Mouse (Mus musculus): ENCODE results near the gene Caprin2. TPM values are rescaled to one million over a fixed set of nuclear protein-coding genes. Genes with fewer than 3 reads are reported as not detected.
A peak's percentile ranks its signal among the peaks of the same experiment; 100 is the strongest.
"Not testable (repeated sequence)": the region's sequence is repeated elsewhere in the genome, so short reads cannot be mapped to it uniquely, and the experiment has no call there.

The Caprin2 gene
- 17.2 and 17.3 TPM in 2 replicates for polyA plus RNA-seq (2012; rRNA removed)

DNA sequence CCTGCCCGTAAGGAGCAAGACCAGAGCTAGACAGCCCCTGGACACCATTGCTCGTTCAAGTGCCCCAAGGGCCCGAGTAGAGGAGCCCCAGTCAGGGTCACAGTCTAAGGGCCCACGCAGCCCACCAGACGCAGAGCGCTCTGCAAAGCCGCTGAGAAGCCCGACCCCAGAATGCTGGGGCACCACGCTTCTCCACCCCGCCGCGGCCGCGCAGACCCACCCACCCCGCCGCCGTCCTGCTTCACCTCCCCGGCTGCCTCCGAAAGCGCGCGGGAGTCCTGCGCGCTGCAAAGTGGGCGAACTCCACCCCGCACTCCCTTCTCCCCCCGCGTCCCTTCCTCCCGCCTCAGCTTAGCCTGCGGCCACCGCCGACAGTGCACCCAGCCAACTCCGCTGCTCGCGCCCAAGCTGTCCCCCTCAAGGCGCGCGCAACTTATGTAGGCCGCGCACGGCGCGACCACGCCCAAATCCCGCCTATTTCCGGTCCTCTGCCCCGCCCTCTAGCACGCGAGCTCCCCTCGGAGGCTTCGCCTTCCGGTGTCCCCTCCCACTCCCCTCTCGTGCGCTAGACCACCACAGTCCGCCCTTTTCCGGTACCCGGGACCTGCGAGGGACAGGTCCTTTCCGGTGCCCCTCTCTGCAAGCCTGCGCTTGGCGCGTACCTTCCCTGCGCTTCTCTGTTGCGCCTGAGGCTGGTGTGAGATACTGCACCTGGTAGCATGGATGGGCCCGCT, at the start of gene Caprin2:
Gene Caprin2, minus strand, starts transcription at position 465 of the 734 bp plus-strand sequence.
- peak within 1 kb of the TSS; percentile 13; the same call in 1 of the 2 replicates for H3K27ac ChIP-seq (ENCODE audit: insufficient read depth, low read length)
- TF ChIP-seq POLR2A (IDR thresholded peaks at IDR 0.05; ENCODE audit: extremely low read depth, insufficient read depth, low read length) (peak; percentile 87), CTCF (IDR thresholded peaks at IDR 0.05; ENCODE audit: extremely low read depth, insufficient read depth, low read length) (no peak)
- H3K4me3 ChIP-seq (ENCODE audit: insufficient read depth, low read length): peak within 1 kb of the TSS; percentile 72
- no peaks in the 10 kb centered on the region for H3K4me1 ChIP-seq (ENCODE audit: control insufficient read depth, insufficient read depth, low read length)

DNA sequence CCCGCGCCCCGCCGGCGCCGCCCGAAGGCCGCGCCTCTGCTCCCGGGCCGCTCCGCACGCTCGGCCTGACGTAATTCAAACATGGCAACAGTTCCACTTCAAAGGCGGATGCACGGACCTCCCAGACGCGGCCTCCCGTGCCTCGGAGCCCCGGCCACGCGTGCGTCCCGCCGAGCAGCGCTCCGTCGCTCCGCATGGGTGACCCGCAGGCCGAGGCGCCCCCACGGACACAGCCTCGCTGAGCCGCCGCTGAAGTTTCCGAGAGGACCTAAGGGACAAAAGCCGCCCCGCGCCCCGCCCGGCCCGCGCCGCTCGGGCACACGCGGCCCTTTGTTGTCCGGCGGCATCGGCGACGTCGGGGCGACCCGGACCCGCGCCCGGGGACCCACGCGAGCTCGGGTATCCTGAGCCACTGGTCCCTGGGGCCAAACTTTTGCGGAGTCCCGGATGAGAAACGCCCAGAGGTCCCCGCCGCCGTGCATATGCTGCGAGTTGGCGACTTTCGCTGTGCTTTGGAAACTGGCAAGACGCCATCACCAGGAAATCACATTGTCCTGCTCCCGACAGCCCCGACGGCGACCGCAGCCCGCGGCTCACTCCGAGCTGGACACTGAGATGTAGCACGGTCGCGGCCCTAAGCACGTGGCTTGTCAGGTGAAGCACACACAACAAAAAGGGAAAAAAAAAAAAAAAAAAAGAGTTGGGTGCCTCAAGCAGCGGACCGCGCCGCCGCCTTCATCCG, 48.9 kb upstream of the Caprin2 start:
- H3K4me3 ChIP-seq (ENCODE audit: insufficient read depth, low read length): peak overlapping the region; percentile 81
- no peak overlapping the region for H3K27ac ChIP-seq (ENCODE audit: insufficient read depth, low read length)
- no peaks in the 10 kb centered on the region for H3K4me1 ChIP-seq (ENCODE audit: control insufficient read depth, insufficient read depth, low read length)
- TF ChIP-seq CTCF (IDR thresholded peaks at IDR 0.05; ENCODE audit: extremely low read depth, insufficient read depth, low read length) (no peak), POLR2A (IDR thresholded peaks at IDR 0.05; ENCODE audit: extremely low read depth, insufficient read depth, low read length) (no peak)

DNA sequence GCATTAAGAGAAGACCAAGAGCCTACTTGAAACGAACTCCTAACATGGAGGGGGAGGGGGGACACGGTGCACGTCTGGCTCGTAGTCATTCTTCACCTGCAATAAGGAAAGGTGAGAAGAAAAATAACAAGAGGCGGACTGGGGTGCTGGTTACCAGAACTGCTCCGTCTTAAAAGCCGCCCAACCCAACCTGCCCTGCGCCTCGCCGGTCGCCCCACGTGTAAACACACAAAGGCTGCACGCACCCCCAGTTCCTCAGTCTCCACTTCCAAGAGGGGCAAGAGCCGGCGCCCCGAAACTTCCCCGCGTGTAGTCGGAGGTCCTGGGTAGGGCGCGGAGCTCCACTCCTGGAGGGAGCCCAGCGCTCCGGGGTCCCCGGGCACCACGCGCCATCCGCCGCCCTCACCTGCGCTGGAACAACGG, 48.3 kb upstream of the Caprin2 start:
- H3K27ac ChIP-seq (ENCODE audit: insufficient read depth, low read length): no peak overlapping the region
- TF ChIP-seq POLR2A (IDR thresholded peaks at IDR 0.05; ENCODE audit: extremely low read depth, insufficient read depth, low read length) (no peak), CTCF (IDR thresholded peaks at IDR 0.05; ENCODE audit: extremely low read depth, insufficient read depth, low read length) (no peak)
- no peaks in the 10 kb centered on the region for H3K4me1 ChIP-seq (ENCODE audit: control insufficient read depth, insufficient read depth, low read length)
- H3K4me3 ChIP-seq (ENCODE audit: insufficient read depth, low read length): peak overlapping the region; percentile 81

DNA sequence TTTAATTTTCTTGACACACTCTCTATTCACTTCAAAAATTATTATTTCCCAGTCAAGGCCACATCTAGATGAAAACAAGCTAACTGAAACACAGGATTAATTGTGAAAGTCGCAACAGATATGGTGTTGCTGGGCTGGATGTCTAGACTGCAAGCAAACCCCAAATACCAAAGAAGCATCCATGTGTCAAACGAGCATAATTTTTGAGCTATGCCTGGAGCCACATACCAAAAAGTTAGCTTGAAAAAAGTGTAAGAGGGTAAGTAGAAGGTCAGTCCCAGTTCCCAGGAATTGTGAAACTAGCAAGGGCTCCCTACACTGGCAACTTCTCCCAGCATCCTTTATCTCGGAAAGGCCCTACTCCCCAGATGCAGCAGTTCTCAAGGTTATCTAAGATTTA, 47.7 kb upstream of the Caprin2 start:
- TF ChIP-seq POLR2A (IDR thresholded peaks at IDR 0.05; ENCODE audit: extremely low read depth, insufficient read depth, low read length) (no peak), CTCF (IDR thresholded peaks at IDR 0.05; ENCODE audit: extremely low read depth, insufficient read depth, low read length) (no peak)
- H3K27ac ChIP-seq (ENCODE audit: insufficient read depth, low read length): no peak overlapping the region
- no peaks in the 10 kb centered on the region for H3K4me1 ChIP-seq (ENCODE audit: control insufficient read depth, insufficient read depth, low read length)
- no peak overlapping the region for H3K4me3 ChIP-seq (ENCODE audit: insufficient read depth, low read length)

DNA sequence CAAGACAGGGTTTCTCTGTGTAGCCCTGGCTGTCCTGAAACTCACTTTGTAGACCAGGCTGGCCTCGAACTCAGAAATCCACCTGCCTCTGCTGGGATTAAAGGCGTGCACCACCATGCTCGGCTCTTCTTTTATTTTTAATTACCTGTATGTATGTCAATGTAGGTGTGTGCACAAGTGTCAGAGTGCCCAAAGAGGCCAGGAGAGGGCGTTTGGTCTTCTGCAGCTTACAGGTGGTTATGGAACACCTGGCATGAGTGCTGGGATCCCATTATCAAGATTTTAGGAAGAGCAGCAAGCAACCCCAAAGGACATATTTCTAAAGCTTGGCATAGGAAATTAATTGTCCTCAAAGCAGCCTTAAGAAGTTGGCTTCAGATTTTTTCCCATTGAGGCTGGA, 46.4 kb upstream of the Caprin2 start:
- Histone ChIP-seq H3K4me3 (ENCODE audit: insufficient read depth, low read length) (no peak overlapping the region), H3K4me1 (ENCODE audit: control insufficient read depth, insufficient read depth, low read length) (no peaks in the 10 kb centered on the region), H3K27ac (ENCODE audit: insufficient read depth, low read length) (no peak overlapping the region)
- TF ChIP-seq CTCF (IDR thresholded peaks at IDR 0.05; ENCODE audit: extremely low read depth, insufficient read depth, low read length): no peak
- TF ChIP-seq POLR2A (IDR thresholded peaks at IDR 0.05; ENCODE audit: extremely low read depth, insufficient read depth, low read length): no peak

DNA sequence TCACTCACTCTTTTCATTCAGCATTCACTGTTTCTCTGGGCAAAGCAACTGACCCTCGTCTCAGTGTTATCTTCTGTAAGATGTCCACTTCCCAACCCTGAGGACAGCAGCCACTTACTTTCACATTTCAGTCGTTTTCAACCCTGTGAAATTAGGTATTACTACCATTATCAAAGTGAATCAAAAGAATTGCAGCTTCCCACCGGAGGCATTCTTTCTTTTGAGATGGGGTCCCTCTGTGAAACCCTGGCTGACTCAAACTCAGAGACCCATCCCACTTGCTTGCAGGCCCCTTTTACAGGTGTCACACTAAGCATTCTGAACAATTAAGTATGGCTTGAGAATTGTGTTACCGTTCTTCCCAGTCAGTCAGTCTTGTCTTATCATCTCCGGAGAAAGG, 45.8 kb upstream of the Caprin2 start:
- Histone ChIP-seq H3K4me1 (ENCODE audit: control insufficient read depth, insufficient read depth, low read length) (no peaks in the 10 kb centered on the region), H3K4me3 (ENCODE audit: insufficient read depth, low read length) (no peak overlapping the region), H3K27ac (ENCODE audit: insufficient read depth, low read length) (no peak overlapping the region)
- TF ChIP-seq POLR2A (IDR thresholded peaks at IDR 0.05; ENCODE audit: extremely low read depth, insufficient read depth, low read length) (no peak), CTCF (IDR thresholded peaks at IDR 0.05; ENCODE audit: extremely low read depth, insufficient read depth, low read length) (no peak)

DNA sequence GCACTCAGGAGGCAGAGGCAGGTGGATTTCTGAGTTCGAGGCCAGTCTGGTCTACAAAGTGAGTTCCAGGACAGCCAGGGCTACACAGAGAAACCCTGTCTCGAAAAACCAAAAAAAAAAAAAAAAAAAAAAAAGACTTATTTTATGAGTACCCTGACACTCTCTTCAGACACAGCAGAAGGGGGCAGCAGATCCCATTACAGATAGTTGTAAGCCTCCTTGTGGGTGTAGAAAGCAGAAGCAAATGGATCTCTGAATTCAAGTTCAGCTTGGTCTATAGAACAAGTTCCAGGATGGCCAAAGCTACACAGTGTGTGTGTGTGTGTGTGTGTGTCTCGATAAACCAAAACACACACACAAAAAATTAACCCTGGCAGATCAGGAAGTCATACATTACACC, 44.3 kb upstream of the Caprin2 start:
- not testable (repeated sequence) for H3K4me1 ChIP-seq (ENCODE audit: control insufficient read depth, insufficient read depth, low read length); H3K27ac ChIP-seq (ENCODE audit: insufficient read depth, low read length); H3K4me3 ChIP-seq (ENCODE audit: insufficient read depth, low read length)
- 0 out of 2 replicates have a peak, but pooled peaks have one; percentile 6 for TF ChIP-seq CTCF (IDR thresholded peaks at IDR 0.05; ENCODE audit: extremely low read depth, insufficient read depth, low read length)

DNA sequence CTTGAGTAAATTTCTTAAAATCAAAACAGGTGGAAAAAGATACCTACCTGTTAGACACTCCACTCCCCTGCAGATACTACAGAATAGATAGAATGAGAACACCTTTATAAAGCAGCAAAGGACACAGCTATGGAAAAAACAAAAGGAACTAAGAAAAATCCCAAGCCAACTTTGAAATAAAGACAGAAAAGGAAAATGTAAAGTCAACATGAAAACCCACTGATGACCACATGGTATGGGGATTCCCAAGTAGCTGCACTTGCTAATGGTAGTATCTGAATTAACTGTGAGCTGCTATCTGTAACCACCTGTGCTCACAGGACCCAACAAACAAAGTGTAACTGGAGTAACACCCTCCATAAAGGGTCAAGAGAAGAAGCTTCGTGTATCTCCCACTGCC, 41.7 kb upstream of the Caprin2 start:
- H3K4me3 ChIP-seq (ENCODE audit: insufficient read depth, low read length): no peak overlapping the region
- no peak overlapping the region for H3K27ac ChIP-seq (ENCODE audit: insufficient read depth, low read length)
- TF ChIP-seq CTCF (IDR thresholded peaks at IDR 0.05; ENCODE audit: extremely low read depth, insufficient read depth, low read length) (no peak), POLR2A (IDR thresholded peaks at IDR 0.05; ENCODE audit: extremely low read depth, insufficient read depth, low read length) (no peak)
- no peaks in the 10 kb centered on the region for H3K4me1 ChIP-seq (ENCODE audit: control insufficient read depth, insufficient read depth, low read length)

DNA sequence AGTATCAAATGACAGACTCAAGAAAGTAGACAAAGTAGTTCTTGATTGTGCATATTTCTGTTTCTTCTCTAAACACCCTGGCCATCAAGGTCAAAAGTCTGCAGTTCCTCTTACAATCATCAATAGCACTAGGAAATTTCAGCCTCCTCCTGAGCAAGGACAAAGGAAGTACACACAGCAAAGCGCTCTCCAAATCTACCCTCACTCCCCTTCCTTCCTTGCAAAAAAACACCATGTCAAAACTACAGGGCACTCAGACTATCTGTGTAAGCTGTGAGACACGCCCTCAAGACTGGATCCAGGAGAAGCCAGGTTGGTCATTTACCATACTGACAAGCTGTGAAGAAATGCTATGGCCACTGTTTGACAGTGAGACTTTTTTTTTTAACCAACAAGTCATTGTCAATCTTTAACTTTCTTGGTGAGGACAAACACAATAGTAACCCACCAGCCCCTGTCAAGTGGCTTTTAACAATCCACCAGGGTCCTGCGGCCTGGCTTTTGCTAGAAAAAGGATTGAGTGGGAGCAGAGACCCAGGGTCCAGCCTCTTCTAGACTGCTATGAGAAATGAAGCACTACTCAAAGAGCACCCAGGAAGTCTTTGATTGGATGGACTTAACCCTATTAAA, 39.0 kb upstream of the Caprin2 start:
- TF ChIP-seq POLR2A (IDR thresholded peaks at IDR 0.05; ENCODE audit: extremely low read depth, insufficient read depth, low read length) (no peak), CTCF (IDR thresholded peaks at IDR 0.05; ENCODE audit: extremely low read depth, insufficient read depth, low read length) (no peak)
- Histone ChIP-seq H3K4me1 (ENCODE audit: control insufficient read depth, insufficient read depth, low read length) (no peaks in the 10 kb centered on the region), H3K27ac (ENCODE audit: insufficient read depth, low read length) (no peak overlapping the region), H3K4me3 (ENCODE audit: insufficient read depth, low read length) (no peak overlapping the region)

Data from cortical plate, adult 2 months (tissue).